Mouse (Mus musculus) left cerebral cortex, adult 8-10 months (tissue): ENCODE measurements around the gene Pex26. TPM values are rescaled to one million over a fixed set of nuclear protein-coding genes. Genes with fewer than 3 reads are reported as not detected.
A peak's percentile ranks its signal among the peaks of the same experiment; 100 is the strongest.

ENCODE experiments used
- DNase-seq, 2 experiments: peaks; one replicate each; pipeline ENCODE4 v3.0.0; 2022; ENCODE audit warnings: low spot score in 2 of 2
- total RNA-seq, 4 experiments: library from RNA; stranded (reverse); gene quantifications; 2 replicates each; pipeline ENCODE4 v1.2.4; 2022

Gene Pex26
- 10 to 100 TPM; 14.2 to 17.0 (median 14.8) TPM for total RNA-seq

DNA sequence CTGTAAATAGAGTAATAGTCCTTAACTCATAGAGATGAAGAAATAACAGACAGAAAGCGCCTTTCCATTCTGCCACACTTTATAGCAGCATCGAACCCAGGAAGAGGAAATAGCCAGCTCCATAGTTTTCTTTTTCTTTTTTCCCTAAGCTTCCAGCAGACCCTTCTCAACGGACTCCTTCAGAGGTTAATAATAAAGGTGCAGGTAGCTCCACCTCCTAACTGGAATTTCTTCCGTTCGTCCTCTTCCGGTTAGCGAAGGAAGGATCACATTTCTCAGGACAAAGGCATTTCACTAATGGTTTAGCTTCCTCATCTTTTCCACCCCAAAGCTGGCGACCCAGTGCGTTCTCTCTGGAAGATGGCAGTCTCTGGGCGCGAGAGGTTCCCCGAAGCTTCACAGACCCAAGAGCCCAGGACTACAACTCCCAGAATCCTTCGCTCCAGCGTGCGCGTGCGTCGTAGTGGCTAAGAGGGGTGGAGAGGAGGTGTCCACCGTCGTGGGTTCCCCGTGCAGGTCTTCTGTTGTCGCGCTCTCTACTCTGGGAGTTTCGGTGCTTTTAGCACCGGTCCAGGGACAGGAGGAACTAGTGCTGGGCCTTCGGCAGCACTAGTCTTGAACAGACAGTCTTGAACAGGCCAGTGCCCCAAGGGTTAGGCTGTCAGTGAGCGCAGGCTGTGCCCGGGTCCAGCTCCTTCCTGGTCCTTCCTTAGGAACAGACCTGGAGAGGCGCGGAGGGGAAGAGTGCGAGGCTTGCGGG is at the start of gene Pex26:
Pex26 (plus strand) TSS at position 254 of the 760 bp plus-strand sequence.
- DNase-seq = peak; percentile 85 to 88

DNA sequence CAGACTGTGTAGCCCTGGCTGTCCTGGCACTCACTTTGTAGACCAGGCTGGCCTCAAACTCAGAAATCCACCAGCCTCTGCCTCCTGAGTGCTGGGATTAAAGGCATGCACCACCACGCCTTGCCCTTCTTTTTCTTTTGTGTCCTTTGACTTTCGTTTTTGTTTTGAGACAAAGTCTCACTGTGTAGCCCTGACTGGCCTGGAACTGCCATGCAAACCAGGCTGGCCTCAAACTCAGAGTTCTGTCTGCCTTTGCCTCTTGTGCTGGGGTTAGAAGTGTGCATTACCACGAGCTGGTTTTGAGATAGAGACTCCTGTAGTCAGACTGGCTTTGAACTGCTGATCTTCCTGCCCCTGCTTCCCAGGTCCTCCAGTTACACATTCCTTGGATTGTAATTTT is 49.2 kb upstream of the Pex26 start:
- no peak for DNase-seq

DNA sequence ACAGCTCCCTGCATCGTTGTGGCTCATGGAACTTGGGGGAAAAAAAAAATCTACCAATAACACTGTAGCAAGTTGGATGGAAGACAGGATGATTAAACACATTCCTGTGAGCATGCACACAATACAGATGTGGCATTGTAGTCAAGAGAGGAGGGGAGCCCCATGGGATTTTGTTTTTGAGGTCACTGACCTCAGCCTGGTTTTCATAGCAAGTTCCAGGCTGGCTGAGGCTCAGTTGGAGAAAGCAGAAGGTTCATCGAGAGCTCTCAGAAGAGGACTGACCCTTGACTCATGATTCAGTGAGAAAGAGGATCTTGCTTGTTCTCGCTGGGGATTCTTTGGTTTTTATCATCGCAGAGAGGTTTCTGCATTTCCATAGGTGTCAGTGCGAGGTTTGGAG is 48.6 kb upstream of the Pex26 start:
- no peak for DNase-seq

GRCm38 (mm10) chr6:121137222-121137621 is 46.2 kb upstream of the Pex26 start:
- no peak for DNase-seq

- DNase-seq = no peak
Measured at GRCm38 (mm10) chr6:121138338-121139040, 45.0 kb upstream of the Pex26 start.

DNA sequence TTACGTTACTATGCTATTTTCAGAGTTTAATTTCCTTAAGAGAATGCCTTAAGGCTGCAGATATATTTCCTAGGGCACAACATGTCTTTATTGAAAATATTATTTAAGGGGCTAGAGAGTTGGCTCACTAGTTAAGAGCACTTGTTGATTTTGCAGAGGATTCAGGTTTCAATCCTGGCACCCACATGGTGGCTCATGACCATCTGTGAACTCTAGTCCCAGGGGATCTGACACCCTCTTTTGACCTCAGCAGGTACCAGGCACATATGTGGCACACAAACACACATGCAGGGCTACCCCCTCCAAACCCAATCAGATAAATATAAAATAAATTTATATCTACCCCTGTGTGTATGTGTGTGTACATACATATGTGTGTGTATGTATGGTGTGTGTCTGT is 44.2 kb upstream of the Pex26 start:
- DNase-seq = no peak

DNA sequence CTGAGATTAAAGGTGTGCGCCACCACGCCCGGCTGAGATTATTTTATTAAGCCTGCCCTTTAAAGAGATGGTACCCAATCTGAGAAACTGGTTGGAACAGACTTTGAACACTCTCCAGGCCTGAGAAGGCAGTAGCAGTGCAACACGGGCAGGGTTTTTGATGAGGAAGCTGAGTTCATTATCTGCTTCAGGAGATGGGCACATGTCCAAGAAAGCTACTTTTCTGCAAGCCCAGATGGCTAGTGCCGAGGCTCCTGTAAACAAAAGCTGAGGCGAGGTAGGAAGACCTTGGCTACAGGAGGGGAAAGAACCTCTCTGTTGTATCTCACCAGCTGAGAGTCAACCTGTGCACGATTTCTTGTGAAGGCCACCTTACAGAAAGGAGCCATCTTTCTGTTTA is 41.2 kb upstream of the Pex26 start:
- no peak for DNase-seq

DNA sequence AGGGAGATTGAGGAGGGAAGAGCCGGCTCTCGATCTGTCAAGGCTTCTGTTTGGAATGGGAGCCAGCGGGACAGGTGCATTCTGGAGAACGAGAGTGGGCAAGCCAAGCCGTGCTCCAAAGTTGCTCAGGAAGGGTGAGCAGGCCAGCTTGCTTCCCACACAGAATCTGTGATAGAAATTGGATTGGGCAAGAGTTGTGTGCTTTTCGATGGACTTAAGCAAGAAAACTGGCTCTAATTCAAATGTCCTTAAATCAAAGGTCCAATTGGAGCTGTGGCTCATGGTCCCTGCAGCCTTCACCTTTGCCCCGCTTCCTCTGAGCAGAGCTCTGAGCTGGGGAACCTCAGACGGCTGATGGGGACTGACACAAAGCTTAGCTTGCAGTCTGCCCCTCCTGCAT is 40.0 kb upstream of the Pex26 start:
- DNase-seq = no peak

DNA sequence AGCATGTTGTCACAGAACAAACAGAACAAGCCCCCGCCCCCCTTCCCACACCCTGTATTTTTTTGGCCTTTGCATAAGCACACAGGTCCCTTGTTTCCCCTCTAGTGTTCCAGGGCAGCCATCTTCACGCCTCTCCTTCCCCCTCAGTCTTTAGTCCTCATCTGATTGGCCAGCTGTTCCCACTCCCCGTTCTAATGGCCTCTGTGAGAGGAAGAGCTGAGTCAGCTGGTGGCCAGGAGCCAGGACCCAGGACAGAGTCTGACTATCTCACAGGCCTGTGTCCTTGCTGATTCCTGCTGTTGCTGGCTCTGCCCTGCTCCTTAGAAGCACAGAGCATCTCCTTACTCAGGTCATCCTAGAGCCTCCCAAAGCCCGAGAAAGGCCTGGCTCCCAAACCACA is 39.4 kb upstream of the Pex26 start:
- DNase-seq = no peak

- DNase-seq = no peak
Measured at GRCm38 (mm10) chr6:121145010-121145604, 38.4 kb upstream of the Pex26 start.

GRCm38 (mm10) chr6:121145906-121146305 is 37.6 kb upstream of the Pex26 start:
- DNase-seq = no peak

DNA sequence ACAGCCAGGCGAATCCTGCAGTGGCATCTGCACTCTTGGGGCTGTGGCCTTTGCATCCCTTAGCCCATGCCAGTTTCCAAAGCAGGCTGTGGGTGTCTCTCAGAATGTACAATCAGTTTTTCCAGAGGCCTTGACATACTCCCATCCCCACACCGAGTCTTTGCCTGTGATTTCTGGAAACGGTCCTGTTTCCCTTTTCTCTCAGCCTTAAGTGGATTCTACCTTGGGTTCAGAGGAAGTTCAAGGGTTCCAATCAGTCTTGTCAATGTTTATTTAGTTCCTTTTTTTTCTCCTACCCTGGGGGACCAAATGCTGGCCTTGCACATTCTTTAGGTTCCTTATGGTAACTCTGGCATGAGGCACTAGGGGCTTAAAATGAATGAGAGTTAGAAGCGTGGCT is 36.7 kb upstream of the Pex26 start:
- no peak for DNase-seq

GRCm38 (mm10) chr6:121148360-121148759 is 35.1 kb upstream of the Pex26 start:
- no peak for DNase-seq

- DNase-seq = no peak
Measured at GRCm38 (mm10) chr6:121149420-121149819, 34.0 kb upstream of the Pex26 start.

DNA sequence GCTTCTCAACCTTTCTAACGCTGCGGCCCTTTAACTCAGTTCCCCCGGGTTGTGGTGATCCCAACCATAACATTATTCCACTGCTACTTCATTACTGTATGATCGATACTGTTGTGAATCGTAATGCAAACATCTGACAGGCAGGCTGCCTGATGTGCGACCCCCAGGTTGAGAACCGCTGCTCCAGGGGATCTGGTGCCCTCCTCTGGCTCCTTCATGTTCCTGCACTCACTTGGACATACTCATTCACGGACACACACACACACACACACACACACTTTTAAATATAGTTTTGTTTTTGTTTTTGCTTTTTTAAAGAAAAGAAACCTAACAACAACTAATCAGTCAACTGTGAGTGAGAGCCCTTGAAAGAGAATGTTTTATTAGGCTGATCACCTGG is 33.3 kb upstream of the Pex26 start:
- DNase-seq = no peak

DNA sequence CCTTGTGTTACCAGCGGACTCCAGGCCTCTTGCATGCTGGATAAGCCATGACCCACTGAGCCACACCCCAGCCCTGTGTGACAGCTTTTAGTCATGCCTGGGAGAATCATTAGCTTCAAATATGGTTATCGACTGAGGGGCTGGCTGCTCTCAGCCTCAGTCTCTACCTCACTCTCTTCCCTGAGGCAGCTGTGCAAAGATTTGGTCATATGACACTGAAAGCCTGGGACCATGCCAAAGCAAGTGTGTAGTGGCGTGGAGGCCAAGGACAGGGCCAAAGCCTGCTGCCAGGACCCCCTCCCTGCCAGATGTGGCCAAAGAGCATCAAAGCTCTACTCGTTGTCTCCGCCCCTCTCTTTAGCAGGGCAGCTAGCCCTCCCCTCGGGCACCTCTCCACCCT is 31.7 kb upstream of the Pex26 start:
- no peak for DNase-seq

GRCm38 (mm10) chr6:121153177-121153576 is 30.3 kb upstream of the Pex26 start:
- DNase-seq = no peak

DNA sequence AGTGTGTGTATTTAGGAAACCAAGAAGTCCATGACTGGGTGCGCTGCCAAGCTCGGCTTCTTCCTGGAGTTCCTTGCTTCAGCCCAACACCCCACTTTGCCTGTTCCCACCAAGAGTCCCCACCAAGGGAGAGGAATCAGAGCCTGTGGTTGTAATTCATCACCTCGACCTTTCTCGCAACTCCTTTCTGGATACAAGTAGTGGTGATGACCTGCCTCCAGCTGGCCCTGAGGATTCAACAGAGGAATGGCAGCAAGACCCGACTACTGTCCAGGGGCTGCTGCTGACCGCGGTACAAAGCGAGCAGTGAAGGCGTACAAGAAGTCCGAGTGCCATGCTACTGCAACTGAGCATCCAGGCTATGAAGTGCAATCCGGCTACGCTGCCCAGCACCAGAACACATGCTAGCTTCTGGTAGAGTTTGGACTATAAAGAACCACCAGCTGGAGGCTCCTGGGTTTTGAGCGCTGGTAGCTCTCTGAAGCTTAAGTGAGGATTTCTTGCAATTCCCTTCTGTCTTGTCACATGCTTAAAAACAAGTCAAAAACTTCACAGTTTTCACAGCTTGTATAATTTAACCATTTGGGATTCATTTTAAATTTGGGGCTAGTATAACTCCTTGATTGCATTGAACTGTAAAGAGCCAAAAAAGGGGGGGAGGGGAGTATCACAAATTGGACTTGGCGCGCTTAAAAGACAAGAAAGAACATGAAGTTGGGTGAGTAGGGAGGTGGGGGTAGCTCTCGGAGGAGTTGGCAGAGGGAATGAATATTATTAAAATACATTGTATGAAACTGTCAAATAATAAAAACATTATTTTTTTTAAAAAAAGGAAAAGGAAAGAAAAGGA is 28.8 kb upstream of the Pex26 start:
- DNase-seq = peak in 1 of 2 experiments; percentile 16

GRCm38 (mm10) chr6:121156030-121156429 is 27.4 kb upstream of the Pex26 start:
- DNase-seq = no peak

DNA sequence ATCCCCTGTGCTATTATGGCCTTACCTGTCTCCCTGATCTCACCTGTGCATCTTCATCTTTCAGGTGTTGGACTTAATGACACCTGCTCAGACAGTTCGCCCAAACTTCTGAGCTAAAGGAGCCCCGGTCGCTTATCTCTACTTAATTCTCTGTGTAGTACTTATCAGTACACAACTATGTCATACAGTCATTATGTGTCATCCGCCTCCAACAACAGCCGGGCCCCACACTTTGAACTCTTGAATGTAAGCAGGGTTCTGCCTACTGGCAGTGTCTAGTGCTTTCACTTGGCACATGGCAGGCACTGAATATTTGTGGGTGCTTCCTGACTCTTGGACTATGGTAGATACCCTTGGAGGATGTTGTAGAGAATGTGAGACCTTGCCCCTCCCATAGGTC is 23.9 kb upstream of the Pex26 start:
- no peak for DNase-seq

DNA sequence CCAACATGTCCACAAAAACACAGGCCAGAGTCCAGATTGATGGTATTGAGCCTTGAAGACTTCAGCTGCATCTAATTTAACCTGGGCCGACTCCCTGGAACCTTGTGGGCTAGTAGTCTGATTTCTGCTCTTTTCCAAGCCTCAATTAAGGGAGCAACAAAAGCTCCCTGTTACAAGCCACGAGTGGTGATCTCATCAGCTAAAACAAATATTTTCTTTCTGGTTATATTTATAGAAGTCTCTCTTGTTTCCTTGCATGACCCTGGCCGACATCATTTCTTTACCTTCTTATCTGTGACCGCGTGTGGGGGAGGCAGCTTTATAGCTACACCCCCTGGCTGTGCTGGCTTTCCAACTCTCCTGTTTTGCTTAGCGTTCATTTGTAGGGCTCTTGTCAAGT is 23.3 kb upstream of the Pex26 start:
- no peak for DNase-seq

- no peak for DNase-seq
Measured at GRCm38 (mm10) chr6:121162616-121163015, 20.9 kb upstream of the Pex26 start.
